Mouse (Mus musculus): Measurements from ENCODE around the gene Msln. TPM values are rescaled to one million over a fixed set of nuclear protein-coding genes. Genes with fewer than 3 reads are reported as not detected.

Msln gene
- total RNA-seq, 2 experiments from 2014 or later = 1.2 to 1.8 TPM

GRCm38 (mm10) chr17:25727265-25728008 is 26.7 kb downstream of the Msln start, which contains the start of the genes Chtf18 and Rpusd1:
Gene Chtf18 (minus strand): TSS chr17:25727419.
Gene Rpusd1 (plus strand): TSS chr17:25727670.
- peak; percentile 98 to 100 for DNase-seq (ENCODE audit: low spot score in 2 of 2)

GRCm38 (mm10) chr17:25725264-25725663 is 28.9 kb downstream of the Msln start:
- DNase-seq (ENCODE audit: low spot score in 2 of 2) = no peak

- no peak for DNase-seq (ENCODE audit: low spot score in 2 of 2)
Measured at GRCm38 (mm10) chr17:25723919-25724318, 30.3 kb downstream of the Msln start.

GRCm38 (mm10) chr17:25723470-25723869 is 30.7 kb downstream of the Msln start:
- no peak for DNase-seq (ENCODE audit: low spot score in 2 of 2)

GRCm38 (mm10) chr17:25721476-25721875 is 32.7 kb downstream of the Msln start:
- DNase-seq (ENCODE audit: low spot score in 2 of 2) = no peak

GRCm38 (mm10) chr17:25717691-25718090 is 36.5 kb downstream of the Msln start:
- no peak for DNase-seq (ENCODE audit: low spot score in 2 of 2)

- DNase-seq (ENCODE audit: low spot score in 2 of 2) = no peak
Measured at GRCm38 (mm10) chr17:25716711-25717637, 37.2 kb downstream of the Msln start, which contains the start of gene Gng13. Gene Gng13 (plus strand): TSS chr17:25717171.

GRCm38 (mm10) chr17:25716130-25716529 is 38.0 kb downstream of the Msln start:
- no peak for DNase-seq (ENCODE audit: low spot score in 2 of 2)

GRCm38 (mm10) chr17:25715627-25716026 is 38.6 kb downstream of the Msln start:
- no peak for DNase-seq (ENCODE audit: low spot score in 2 of 2)

- DNase-seq (ENCODE audit: low spot score in 2 of 2) = no peak
Measured at GRCm38 (mm10) chr17:25711136-25711535, 43.0 kb downstream of the Msln start.

- DNase-seq (ENCODE audit: low spot score in 2 of 2) = no peak
Measured at GRCm38 (mm10) chr17:25709994-25710393, 44.2 kb downstream of the Msln start.

- DNase-seq (ENCODE audit: low spot score in 2 of 2) = no peak
Measured at GRCm38 (mm10) chr17:25700863-25701496, 53.2 kb downstream of the Msln start.

Small RNAs within 50 kb of the gene (microRNA-seq; reads per million reads assigned to microRNA genes)
- gene Gm25083 = 0 reads per million in 2 experiments
- gene Mir6966 = 1.4 to 1.8 reads per million in 2 experiments

Other genes with a start within 250 kb of the Msln start
- 10 to 100 TPM; 78.2 to 81.1 TPM for gene Sox8, start 183.7 kb downstream of the Msln start, total RNA-seq (2021)
- 10 to 100 TPM; 26.2 to 27.2 TPM for gene Lmf1, start 175.3 kb downstream of the Msln start, total RNA-seq (2021)
- gene Gng13, start 37.2 kb downstream of the Msln start, total RNA-seq (2021) = 100 to 1,000 TPM in 1 of 2 experiments, 10 to 100 TPM in 1; 78.0 to 103 TPM
- 1 to 10 TPM; 3.1 to 3.3 TPM for gene Chtf18, start 27.0 kb downstream of the Msln start, total RNA-seq (2021)
- gene Rpusd1, start 26.7 kb downstream of the Msln start, total RNA-seq (2021) = 10 to 100 TPM; 29.9 to 32.8 TPM
- gene Mslnl, start 18.3 kb downstream of the Msln start, total RNA-seq (2021) = under 1 TPM in 1 of 2 experiments, not detected in 1; 0.12 TPM
- gene Narfl, start 19.4 kb upstream of the Msln start, total RNA-seq (2021) = 10 to 100 TPM; 27.6 to 35.3 TPM
- gene Haghl, start 31.3 kb upstream of the Msln start, total RNA-seq (2021) = 100 to 1,000 TPM; 125 to 128 TPM
- gene Ccdc78, start 32.2 kb upstream of the Msln start, total RNA-seq (2021) = under 1 TPM in 1 of 2 experiments, not detected in 1; 0.30 TPM
- gene Fam173a, start 38.5 kb upstream of the Msln start, total RNA-seq (2021) = 10 to 100 TPM; 80.2 to 80.3 TPM
- not detected for gene AC134908.4, start 41.3 kb upstream of the Msln start, total RNA-seq (2021)
- gene Metrn, start 42.8 kb upstream of the Msln start, total RNA-seq (2021) = 10 to 100 TPM; 82.0 to 86.9 TPM
- gene Fbxl16, start 54.7 kb upstream of the Msln start, total RNA-seq (2021) = 100 to 1,000 TPM; 414 to 418 TPM
- gene Wdr24, start 69.2 kb upstream of the Msln start, total RNA-seq (2021) = 10 to 100 TPM; 21.7 to 23.4 TPM
- 10 to 100 TPM; 64.3 to 65.0 TPM for gene Jmjd8, start 74.5 kb upstream of the Msln start, total RNA-seq (2021)
- gene Stub1, start 79.0 kb upstream of the Msln start, total RNA-seq (2021) = 100 to 1,000 TPM; 155 to 157 TPM
- 10 to 100 TPM; 84.4 to 97.5 TPM for gene Rhbdl1, start 82.9 kb upstream of the Msln start, total RNA-seq (2021)
- 10 to 100 TPM; 26.7 to 31.1 TPM for gene Gm20683, start 87.4 kb upstream of the Msln start, total RNA-seq (2021)
- 10 to 100 TPM; 95.6 to 97.8 TPM for gene Rhot2, start 90.5 kb upstream of the Msln start, total RNA-seq (2021)
- gene Wdr90, start 107.1 kb upstream of the Msln start, total RNA-seq (2021) = 10 to 100 TPM; 24.0 to 25.8 TPM
- 10 to 100 TPM; 29.2 to 39.0 TPM for gene Mcrip2, start 114.4 kb upstream of the Msln start, total RNA-seq (2021)
- gene Mettl26, start 120.7 kb upstream of the Msln start, total RNA-seq (2021) = 10 to 100 TPM; 39.3 to 44.7 TPM
- gene Wfikkn1, start 126.5 kb upstream of the Msln start, total RNA-seq (2021) = 1 to 10 TPM; 1.8 to 2.3 TPM
- gene Rab40c, start 165.3 kb upstream of the Msln start, total RNA-seq (2021) = 10 to 100 TPM; 48.6 to 52.2 TPM
- 100 to 1,000 TPM; 160 to 168 TPM for gene Pigq, start 190.6 kb upstream of the Msln start, total RNA-seq (2021)
- gene Nhlrc4, start 190.6 kb upstream of the Msln start, total RNA-seq (2021) = not detected
- gene A930017K11Rik, start 198.2 kb upstream of the Msln start, total RNA-seq (2021) = under 1 TPM in 1 of 2 experiments, not detected in 1; 0.14 TPM
- gene Capn15, start 231.4 kb upstream of the Msln start, total RNA-seq (2021) = 10 to 100 TPM; 44.4 to 46.2 TPM